ENCODE assay signal across 9 mouse cellular contexts in the genomic region with DNA sequence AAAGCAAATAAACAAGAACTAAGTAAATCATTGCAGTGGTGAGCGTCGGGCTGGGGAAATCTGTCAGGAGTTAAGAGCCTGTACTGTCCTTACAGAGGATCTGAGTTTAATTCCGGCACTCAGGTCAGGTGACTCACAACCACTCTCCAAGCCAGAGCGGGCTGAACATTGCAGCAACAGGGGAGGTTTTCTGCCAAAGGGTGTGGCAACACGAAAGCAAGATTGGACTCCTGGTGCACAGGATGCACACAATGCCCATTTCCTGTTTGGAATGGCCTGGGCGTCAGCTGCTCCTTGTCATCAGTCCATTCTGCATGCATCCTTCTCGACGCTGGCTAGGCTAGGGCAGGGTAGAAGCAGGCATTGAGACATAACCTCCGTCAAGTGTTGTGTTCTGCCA. TPM values are rescaled to one million over a fixed set of nuclear protein-coding genes. Genes with fewer than 3 reads are reported as not detected.
A peak's percentile ranks its signal among the peaks of the same experiment; 100 is the strongest.
DNase-seq lines count a peak whose midpoint lies in the region; ATAC-seq and TF ChIP-seq lines count a peak whose summit lies in the region.
"Had no signal": no experiment of that assay in that cellular context is flagged by ENCODE, and none has a peak within 500 bp of the region (broad histone marks: within the 10 kb centered on the region; RNA-seq: fewer than 3 reads in every experiment).

No protein-coding gene starts in this region.

- peak; percentile 84 for ATAC-seq in lung, postnatal 0 days
- no peak for ATAC-seq in CD4-positive, CD25-positive, alpha-beta regulatory T cell, adult 4 months
- no peak for ATAC-seq in forebrain, embryonic 12.5 days (ENCODE audit: low FRiP score)
- ATAC-seq in hindbrain, embryonic 16.5 days = no peak

- 10% methylated on average over 9 of the region's 9 CpGs for WGBS in cerebellum, adult 2 months
- WGBS in heart, embryonic 10.5 days = 43% methylated on average over 9 of the region's 9 CpGs
- WGBS in lung, postnatal 0 days = 14% methylated on average over 9 of the region's 9 CpGs
- 83% methylated on average over 9 of the region's 9 CpGs for WGBS in forebrain, embryonic 12.5 days
- 86% methylated on average over 9 of the region's 9 CpGs for WGBS in hindbrain, embryonic 16.5 days

- H3K4me2 ChIP-seq in lung, postnatal 0 days (replicated peaks; ENCODE audit: low read depth, low read length) = 0 out of 2 replicates have a peak overlapping the region, but pooled peaks have one; percentile 3
- H3K4me2 ChIP-seq in forebrain, embryonic 12.5 days = no peak overlapping the region
- no peak overlapping the region for H3K4me2 ChIP-seq in hindbrain, embryonic 16.5 days (ENCODE audit: low read length)

- no peak for TF ChIP-seq POLR2A in cerebellum, adult 2 months (IDR thresholded peaks at IDR 0.05; ENCODE audit: borderline replicate concordance, insufficient read depth, low read length)

- TF ChIP-seq CTCF in cerebellum, adult 2 months (IDR thresholded peaks at IDR 0.05; ENCODE audit: borderline replicate concordance, insufficient read depth, low read depth, low read length) = no peak
- no peak for TF ChIP-seq CTCF in lung, postnatal 0 days (IDR thresholded peaks at IDR 0.05)

- peak; percentile 64 to 79 for DNase-seq in cerebellum, adult 2 months
- no peak for DNase-seq in cerebellum, adult 9-11 months
- peak; percentile 86 for DNase-seq in 416B (ENCODE audit: low read depth)
- no peak for DNase-seq in heart, embryonic 10.5 days (ENCODE audit: low spot score)
- peak; percentile 90 for DNase-seq in lung, postnatal 0 days (ENCODE audit: low spot score)
- DNase-seq: thymus, postnatal 4 days had no signal

- H3K36me3 ChIP-seq in heart, embryonic 10.5 days = no peaks in the 10 kb centered on the region
- no peaks in the 10 kb centered on the region for H3K36me3 ChIP-seq in lung, postnatal 0 days (ENCODE audit: insufficient read depth, low read length)
- H3K36me3 ChIP-seq in forebrain, embryonic 12.5 days (replicated peaks) = no peaks in the 10 kb centered on the region
- no peaks in the 10 kb centered on the region for H3K36me3 ChIP-seq in hindbrain, embryonic 16.5 days (ENCODE audit: control insufficient read depth, insufficient read depth, low read length)

- H3K27me3 ChIP-seq in cerebellum, adult 2 months (ENCODE audit: control insufficient read depth, insufficient read depth, low read length) = no peaks in the 10 kb centered on the region
- H3K27me3 ChIP-seq in heart, embryonic 10.5 days (ENCODE audit: insufficient read depth, poor library complexity, severe bottlenecking) = 0 out of 2 replicates have a peak, but pooled peaks cover 8% of the 10 kb centered on the region
- H3K27me3 ChIP-seq in lung, postnatal 0 days (replicated peaks; ENCODE audit: insufficient read depth, low read length) = no peaks in the 10 kb centered on the region
- H3K27me3 ChIP-seq in forebrain, embryonic 12.5 days = 0 out of 2 replicates have a peak, but pooled peaks cover 4% of the 10 kb centered on the region
- H3K27me3 ChIP-seq in hindbrain, embryonic 16.5 days (replicated peaks; ENCODE audit: control insufficient read depth, insufficient read depth, low read length) = no peaks in the 10 kb centered on the region

- H3K9ac ChIP-seq in lung, postnatal 0 days (replicated peaks; ENCODE audit: low read depth) = no peak overlapping the region
- no peak overlapping the region for H3K9ac ChIP-seq in forebrain, embryonic 12.5 days
- H3K9ac ChIP-seq in hindbrain, embryonic 16.5 days (ENCODE audit: low read depth, low read length) = no peak overlapping the region

- peak overlapping the region; percentile 97 for H3K27ac ChIP-seq in cerebellum, adult 2 months (ENCODE audit: insufficient read depth, low read length)
- H3K27ac ChIP-seq in heart, embryonic 10.5 days = peak overlapping the region; percentile 19; the same call in 1 of the 2 replicates
- peak overlapping the region; percentile 48 for H3K27ac ChIP-seq in lung, postnatal 0 days (ENCODE audit: low read length)
- no peak overlapping the region for H3K27ac ChIP-seq in forebrain, embryonic 12.5 days
- H3K27ac ChIP-seq in hindbrain, embryonic 16.5 days (ENCODE audit: low read depth, low read length) = no peak overlapping the region

- peak; percentile 87 for TF ChIP-seq EP300 in lung, postnatal 0 days (IDR thresholded peaks at IDR 0.05)

- no peaks in the 10 kb centered on the region for H3K9me3 ChIP-seq in heart, embryonic 10.5 days
- no peaks in the 10 kb centered on the region for H3K9me3 ChIP-seq in lung, postnatal 0 days (ENCODE audit: low read length)
- no peaks in the 10 kb centered on the region for H3K9me3 ChIP-seq in forebrain, embryonic 12.5 days
- no peaks in the 10 kb centered on the region for H3K9me3 ChIP-seq in hindbrain, embryonic 16.5 days (ENCODE audit: control insufficient read depth, low read length)

- peaks cover 82% of the 10 kb centered on the region for H3K4me1 ChIP-seq in cerebellum, adult 2 months (ENCODE audit: control insufficient read depth, insufficient read depth, low read length)
- H3K4me1 ChIP-seq in heart, embryonic 10.5 days = peaks cover 82% of the 10 kb centered on the region
- peaks cover 33% of the 10 kb centered on the region for H3K4me1 ChIP-seq in lung, postnatal 0 days (ENCODE audit: insufficient read depth, low read depth, low read length)
- H3K4me1 ChIP-seq in forebrain, embryonic 12.5 days = peaks cover 23% of the 10 kb centered on the region
- peaks cover 25% of the 10 kb centered on the region for H3K4me1 ChIP-seq in hindbrain, embryonic 16.5 days (ENCODE audit: control insufficient read depth, insufficient read depth, low read depth, low read length)

- no peak overlapping the region for H3K4me3 ChIP-seq in cerebellum, adult 2 months (replicated peaks; ENCODE audit: insufficient read depth, low read depth, low read length)
- no peak overlapping the region for H3K4me3 ChIP-seq in heart, embryonic 10.5 days
- no peak overlapping the region for H3K4me3 ChIP-seq in lung, postnatal 0 days (ENCODE audit: low read depth, low read length)
- H3K4me3 ChIP-seq in forebrain, embryonic 12.5 days (replicated peaks) = no peak overlapping the region
- no peak overlapping the region for H3K4me3 ChIP-seq in hindbrain, embryonic 16.5 days (ENCODE audit: low read length)

RNA-seq across cellular contexts. Expression of a gene that starts 31.6 kb away (rescaled TPM):
- polyA plus RNA-seq in cerebellum, adult 2 months (2012; rRNA removed) = 30.8 and 37.5 TPM in 2 replicates
- 15.8 and 17.0 TPM in 2 replicates for polyA plus RNA-seq in heart, embryonic 10.5 days (2016; fragmentation: Nextera tagmentation; extraction: Ambion mirVana)
- 30.3 and 30.8 TPM in 2 replicates for polyA plus RNA-seq in lung, postnatal 0 days (2015; fragmentation: Nextera tagmentation; extraction: Ambion mirVana)
- 10 to 100 TPM; 12.1 to 18.1 TPM for polyA plus RNA-seq in CD4-positive, CD25-positive, alpha-beta regulatory T cell, adult 4 months (2017; shearing (Covaris generic))
- polyA plus RNA-seq in forebrain, embryonic 12.5 days (2016; fragmentation: Nextera tagmentation; extraction: Ambion mirVana) = 16.0 and 16.6 TPM in 2 replicates
- polyA plus RNA-seq in hindbrain, embryonic 16.5 days (2015; fragmentation: Nextera tagmentation; extraction: Ambion mirVana) = 20.9 and 24.6 TPM in 2 replicates

RNA-seq across cellular contexts. Expression of a gene that starts 32.0 kb away (rescaled TPM):
- polyA plus RNA-seq in cerebellum, adult 2 months (2012; rRNA removed) = 12.5 and 13.3 TPM in 2 replicates
- 9.6 TPM in 2 replicates for polyA plus RNA-seq in heart, embryonic 10.5 days (2016; fragmentation: Nextera tagmentation; extraction: Ambion mirVana)
- 9.6 and 10.5 TPM in 2 replicates for polyA plus RNA-seq in lung, postnatal 0 days (2015; fragmentation: Nextera tagmentation; extraction: Ambion mirVana)
- polyA plus RNA-seq in CD4-positive, CD25-positive, alpha-beta regulatory T cell, adult 4 months (2017; shearing (Covaris generic)) = 10 to 100 TPM in 1 of 2 experiments, 1 to 10 TPM in 1; 8.1 to 14.2 TPM
- 7.9 and 8.4 TPM in 2 replicates for polyA plus RNA-seq in forebrain, embryonic 12.5 days (2016; fragmentation: Nextera tagmentation; extraction: Ambion mirVana)
- 12.3 and 13.1 TPM in 2 replicates for polyA plus RNA-seq in hindbrain, embryonic 16.5 days (2015; fragmentation: Nextera tagmentation; extraction: Ambion mirVana)

RNA-seq across cellular contexts. Expression of a gene that starts 47.8 kb away (rescaled TPM):
- 249 and 283 TPM in 2 replicates for polyA plus RNA-seq in cerebellum, adult 2 months (2012; rRNA removed)
- 0.23 and 0.65 TPM in 2 replicates for polyA plus RNA-seq in heart, embryonic 10.5 days (2016; fragmentation: Nextera tagmentation; extraction: Ambion mirVana)
- 0.11 TPM in 2 replicates for polyA plus RNA-seq in lung, postnatal 0 days (2015; fragmentation: Nextera tagmentation; extraction: Ambion mirVana)
- not detected for polyA plus RNA-seq in CD4-positive, CD25-positive, alpha-beta regulatory T cell, adult 4 months (2017; shearing (Covaris generic))
- polyA plus RNA-seq in forebrain, embryonic 12.5 days (2016; fragmentation: Nextera tagmentation; extraction: Ambion mirVana) = 0.08 TPM in 1 of 2 replicates, not detected in the other
- polyA plus RNA-seq in hindbrain, embryonic 16.5 days (2015; fragmentation: Nextera tagmentation; extraction: Ambion mirVana) = 0.60 and 0.72 TPM in 2 replicates

RNA-seq across cellular contexts. Expression of a gene that starts 56.1 kb away (rescaled TPM):
- 87.2 and 87.9 TPM in 2 replicates for polyA plus RNA-seq in cerebellum, adult 2 months (2012; rRNA removed)
- polyA plus RNA-seq in heart, embryonic 10.5 days (2016; fragmentation: Nextera tagmentation; extraction: Ambion mirVana) = 29.5 and 74.6 TPM in 2 replicates
- polyA plus RNA-seq in lung, postnatal 0 days (2015; fragmentation: Nextera tagmentation; extraction: Ambion mirVana) = 56.9 and 71.2 TPM in 2 replicates
- polyA plus RNA-seq in CD4-positive, CD25-positive, alpha-beta regulatory T cell, adult 4 months (2017; shearing (Covaris generic)) = 100 to 1,000 TPM; 162 to 222 TPM
- polyA plus RNA-seq in forebrain, embryonic 12.5 days (2016; fragmentation: Nextera tagmentation; extraction: Ambion mirVana) = 31.3 and 32.2 TPM in 2 replicates
- polyA plus RNA-seq in hindbrain, embryonic 16.5 days (2015; fragmentation: Nextera tagmentation; extraction: Ambion mirVana) = 81.5 and 93.4 TPM in 2 replicates

RNA-seq across cellular contexts. Expression of a gene that starts 57.6 kb away (rescaled TPM):
- polyA plus RNA-seq in cerebellum, adult 2 months (2012; rRNA removed) = 53.5 and 56.8 TPM in 2 replicates
- polyA plus RNA-seq in heart, embryonic 10.5 days (2016; fragmentation: Nextera tagmentation; extraction: Ambion mirVana) = 14.3 and 16.5 TPM in 2 replicates
- polyA plus RNA-seq in lung, postnatal 0 days (2015; fragmentation: Nextera tagmentation; extraction: Ambion mirVana) = 6.9 and 7.9 TPM in 2 replicates
- polyA plus RNA-seq in CD4-positive, CD25-positive, alpha-beta regulatory T cell, adult 4 months (2017; shearing (Covaris generic)) = 10 to 100 TPM; 21.6 to 26.8 TPM
- 16.9 and 17.4 TPM in 2 replicates for polyA plus RNA-seq in forebrain, embryonic 12.5 days (2016; fragmentation: Nextera tagmentation; extraction: Ambion mirVana)
- polyA plus RNA-seq in hindbrain, embryonic 16.5 days (2015; fragmentation: Nextera tagmentation; extraction: Ambion mirVana) = 21.2 and 22.5 TPM in 2 replicates

Comparison
In these comparisons a context has a peak if more than half of its experiments do, and no peak if none do; other contexts are left out.
1. DNase-seq: peak in cerebellum, adult 2 months (2 of 2), 416B (single experiment) and lung, postnatal 0 days (single experiment); none in cerebellum, adult 9-11 months (single experiment) and heart, embryonic 10.5 days (single experiment).
2. H3K27ac ChIP-seq: peak in cerebellum, adult 2 months (single experiment), heart, embryonic 10.5 days (single experiment) and lung, postnatal 0 days (single experiment); none in forebrain, embryonic 12.5 days (single experiment) and hindbrain, embryonic 16.5 days (single experiment).
3. RNA of a gene that starts 47.8 kb away (polyA plus RNA-seq): 249 to 283 TPM in cerebellum, adult 2 months; 0.23 to 0.65 TPM in heart, embryonic 10.5 days, 0.60 to 0.72 TPM in hindbrain, embryonic 16.5 days, 0.11 TPM in lung, postnatal 0 days, not detected in CD4-positive, CD25-positive, alpha-beta regulatory T cell, adult 4 months and 0.08 TPM in forebrain, embryonic 12.5 days; every median in the first group is over 100 times any median in the second.